Mouse (Mus musculus) heart, adult 2 months (tissue): ENCODE measurements around the gene Arpc1b. TPM values are rescaled to one million over a fixed set of nuclear protein-coding genes. Genes with fewer than 3 reads are reported as not detected.

Experiments
- DNase-seq, 2 experiments: peaks; one replicate each; pipeline ENCODE4 v3.0.0; 2021
- H3K27ac ChIP-seq: fragments of 200-600 bp; 2 replicates; pipeline ENCODE4 v1.8.1; 2022
- H3K27me3 ChIP-seq: fragments of 200-500 bp; 2 replicates; pipeline ENCODE4 v1.6.1; 2012; ENCODE audit warnings: mild to moderate bottlenecking, low read length, inconsistent platforms, mixed read lengths; ENCODE audit not compliant: control insufficient read depth, insufficient read depth
- H3K36me3 ChIP-seq: fragments of 200-500 bp; 2 replicates; pipeline ENCODE4 v1.6.1; 2012; ENCODE audit warnings: low read length, inconsistent platforms; ENCODE audit not compliant: control insufficient read depth, insufficient read depth
- H3K4me1 ChIP-seq: fragments of 200-500 bp; 2 replicates; pipeline ENCODE4 v1.6.1; 2011; ENCODE audit warnings: low read length; ENCODE audit not compliant: control insufficient read depth, insufficient read depth
- H3K4me3 ChIP-seq: fragments of 200-600 bp; 2 replicates; pipeline ENCODE4 v1.8.1; 2022
- H3K79me2 ChIP-seq: fragments of 200-500 bp; replicated peaks from 2 replicates; pipeline ENCODE4 v1.6.1; 2012; ENCODE audit warnings: mild to moderate bottlenecking, inconsistent platforms, low read length, moderate library complexity, mixed read lengths; ENCODE audit not compliant: control insufficient read depth, insufficient read depth
- H3K9ac ChIP-seq: fragments of 200-500 bp; 2 replicates; pipeline ENCODE4 v1.6.1; 2012; ENCODE audit warnings: low read depth, mild to moderate bottlenecking, control low read depth, inconsistent platforms, low read length, mixed read lengths
- CTCF ChIP-seq: fragments of 200-600 bp; IDR thresholded peaks from 2 replicates; pipeline ENCODE4 v1.8.1; 2022; ENCODE audit warnings: antibody characterized with exemption, mild to moderate bottlenecking, moderate library complexity
- EP300 ChIP-seq: fragments of 200-500 bp; IDR thresholded peaks from 2 replicates; pipeline ENCODE4 v1.6.1; 2011; ENCODE audit warnings: low read depth, low read length, control low read depth; ENCODE audit not compliant: insufficient read depth
- POLR2A ChIP-seq: fragments of 200-500 bp; IDR thresholded peaks from 2 replicates; pipeline ENCODE4 v1.6.1; 2011; ENCODE audit warnings: mild to moderate bottlenecking, low read depth, low read length, control low read depth; ENCODE audit not compliant: insufficient read depth
- WGBS: fragments of 180-500 bp; shearing (Covaris S2); methylation state at CpG from one replicate; pipeline ENCODE4 v1.1.7; 2018; 5-methylcytosine and 5-hydroxymethylcytosine counted together
- intact Hi-C: fragments of 180-260 bp; cut with DNase I; formaldehyde crosslinking; loops from one replicate; pipeline ENCODE4 v1.15.1; 2025
- long read RNA-seq: library from polyadenylated mRNA; stranded (forward); transcript quantifications from one replicate; pipeline ENCODE4 v2.0.0, GENCODE M21; 2021
- polyA plus RNA-seq: library from polyadenylated mRNA; depleted of rRNA; stranded (reverse); fragments of >200 nt; gene quantifications from 2 replicates; pipeline ENCODE4 v1.2.3, GENCODE M21; 2012; rRNA removed
- total RNA-seq, 2 experiments: library from RNA; stranded (reverse); gene quantifications; 2 replicates each; pipeline ENCODE4 v1.2.3; 2021

Gene Arpc1b
- total RNA-seq: 10 to 100 TPM; 60.8 to 75.0 TPM
- 133 and 137 TPM in 2 replicates for polyA plus RNA-seq
- long read RNA-seq, transcript Arpc1b-201 (10 exons, 3,105 nt): major isoform, 30 of 34 reads
- long read RNA-seq, partial matches to known transcripts: 2 of 34 reads
- long read RNA-seq, other reads (novel, unspliced or antisense): 2 of 34 reads

DNA sequence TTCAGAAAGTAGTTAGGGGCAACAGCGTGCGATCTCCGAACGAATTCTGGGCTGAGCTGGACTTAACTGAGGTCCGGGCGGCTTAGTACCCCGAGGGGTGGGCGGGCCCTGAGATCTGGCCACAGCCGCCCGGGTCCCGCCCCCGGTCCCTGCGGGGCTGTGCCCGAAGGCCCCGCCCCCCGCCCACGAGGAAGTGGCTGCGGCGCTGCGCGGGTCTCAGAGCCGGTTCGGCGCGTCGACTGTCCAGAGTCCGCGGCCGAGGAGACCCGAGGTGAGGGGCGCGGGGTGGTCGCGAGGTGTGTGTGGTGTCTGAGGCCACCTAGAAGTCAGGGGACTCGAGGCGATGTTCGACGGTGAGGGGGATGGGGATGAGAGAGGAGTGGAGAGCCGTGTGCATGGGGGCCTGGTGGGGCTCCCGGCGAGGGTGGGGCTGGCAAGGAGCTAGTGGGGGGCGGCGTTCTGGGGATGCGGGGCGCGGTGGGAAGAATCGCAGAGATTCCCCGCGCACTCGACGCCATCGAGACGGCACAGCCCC is at the start of gene Arpc1b:
Gene Arpc1b, plus strand, starts transcription at position 145 of the 535 bp plus-strand sequence.
- H3K79me2 ChIP-seq: no peaks in the 10 kb centered on the region
- WGBS: under 1% methylated on average over 50 of the region's 53 CpGs
- intact Hi-C loops: no loop called here
- no peaks in the 10 kb centered on the region for H3K36me3 ChIP-seq
- peak within 1 kb of the TSS; percentile 91 for H3K9ac ChIP-seq
- DNase-seq: peak; percentile 85 to 88
- peak within 1 kb of the TSS; percentile 67 for H3K4me3 ChIP-seq
- peak within 1 kb of the TSS; percentile 97 for H3K27ac ChIP-seq
- no peaks in the 10 kb centered on the region; the same call in 1 of the 2 replicates for H3K27me3 ChIP-seq
- TF ChIP-seq EP300: 0 out of 2 replicates have a peak, but pooled peaks have one; percentile 18
- no peak for TF ChIP-seq CTCF
- peak; percentile 75 for TF ChIP-seq POLR2A
- H3K4me1 ChIP-seq: peaks cover 13% of the 10 kb centered on the region

DNA sequence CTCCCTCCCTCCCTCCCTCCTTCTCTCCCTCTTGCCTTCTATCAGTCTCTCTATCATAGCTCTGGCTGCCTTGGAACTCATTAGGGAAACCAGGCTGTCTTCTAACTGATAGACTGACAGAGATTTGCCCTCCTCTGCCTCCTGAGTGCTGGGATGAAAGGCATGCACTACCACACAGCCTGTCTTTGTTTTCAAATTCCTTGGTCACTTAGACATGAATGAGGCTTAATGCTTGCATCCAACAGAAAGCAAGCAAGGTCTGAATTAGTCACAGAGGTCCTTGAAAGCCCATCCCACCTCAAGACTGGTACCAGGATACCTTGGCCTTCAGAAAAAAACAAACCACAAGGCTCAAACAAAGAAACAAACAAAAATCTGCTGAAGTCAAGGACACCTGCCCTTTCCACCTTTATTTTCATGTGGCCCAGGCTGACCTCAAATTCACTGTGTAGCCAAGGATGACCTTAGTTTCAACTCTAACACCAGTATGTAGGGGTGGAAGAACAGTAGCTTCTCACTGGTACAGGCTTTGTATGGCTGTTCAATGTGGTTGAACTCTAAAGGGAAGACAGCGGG is 49.2 kb upstream of the Arpc1b start:
- no peak for DNase-seq
- no peak overlapping the region for H3K27ac ChIP-seq
- WGBS: 90% methylated on average over 1 of the region's 1 CpGs
- H3K4me1 ChIP-seq: no peaks in the 10 kb centered on the region
- intact Hi-C loops: no loop called here
- H3K4me3 ChIP-seq: no peak overlapping the region
- no peaks in the 10 kb centered on the region for H3K79me2 ChIP-seq
- H3K9ac ChIP-seq: no peak overlapping the region
- H3K27me3 ChIP-seq: no peaks in the 10 kb centered on the region
- TF ChIP-seq POLR2A (no peak), CTCF (no peak), EP300 (no peak)
- no peaks in the 10 kb centered on the region for H3K36me3 ChIP-seq

DNA sequence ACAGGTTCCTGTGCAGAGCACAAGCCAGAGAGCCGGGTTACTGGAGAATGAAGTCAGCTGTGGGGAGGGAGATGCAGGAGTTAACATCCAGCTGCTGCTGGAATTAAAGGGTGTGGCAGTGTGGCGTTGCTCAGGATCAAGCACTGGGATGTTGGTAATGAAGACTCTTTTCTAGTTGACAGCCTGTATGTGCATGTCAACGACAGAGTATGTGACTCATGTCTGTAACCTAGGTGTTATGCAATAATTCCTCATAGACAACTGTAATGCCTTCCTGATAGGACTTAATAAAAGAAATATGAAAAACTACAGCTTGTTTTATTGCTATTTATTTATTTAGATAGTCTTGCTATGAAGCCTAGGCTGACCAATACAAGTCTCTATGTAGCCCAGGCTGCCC is 45.2 kb upstream of the Arpc1b start:
- H3K4me1 ChIP-seq: no peaks in the 10 kb centered on the region
- H3K79me2 ChIP-seq: no peaks in the 10 kb centered on the region
- intact Hi-C loops: loop anchor here (2.0 kb wide), 1 partner anchor 274 kb away; no protein-coding TSS in a partner anchor
- H3K4me3 ChIP-seq: no peak overlapping the region
- no peaks in the 10 kb centered on the region for H3K36me3 ChIP-seq
- no peak overlapping the region for H3K9ac ChIP-seq
- TF ChIP-seq EP300 (no peak), CTCF (no peak)
- H3K27me3 ChIP-seq: no peaks in the 10 kb centered on the region
- no peak overlapping the region for H3K27ac ChIP-seq
- DNase-seq: no peak
- 35% methylated on average over 3 of the region's 3 CpGs for WGBS

DNA sequence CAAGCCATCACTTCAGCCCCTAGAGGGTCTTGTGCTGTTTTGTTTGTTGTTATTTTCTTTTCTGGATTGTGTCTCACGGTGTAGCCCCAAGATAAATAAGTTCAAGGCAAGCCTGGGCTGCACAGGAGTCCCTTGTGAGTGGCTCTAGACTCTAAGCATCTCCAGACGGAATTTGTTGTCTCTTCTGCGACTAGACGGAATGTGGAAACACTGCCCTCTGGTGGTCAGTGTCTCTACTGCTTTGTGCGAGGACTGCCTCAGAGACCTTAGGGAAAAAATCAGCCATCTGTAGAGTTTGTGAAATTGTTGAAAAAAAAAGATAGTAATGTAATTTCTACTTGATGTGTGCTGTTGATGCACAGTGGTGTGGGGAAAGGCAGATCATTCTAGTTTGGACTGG is 44.3 kb upstream of the Arpc1b start:
- no peaks in the 10 kb centered on the region for H3K36me3 ChIP-seq
- TF ChIP-seq EP300 (no peak), CTCF (peak; percentile 95), POLR2A (no peak)
- no peaks in the 10 kb centered on the region for H3K79me2 ChIP-seq
- intact Hi-C loops: loop anchor here (2.0 kb wide), 1 partner anchor 275 kb away; no protein-coding TSS in a partner anchor
- H3K4me3 ChIP-seq: no peak overlapping the region
- no peak overlapping the region for H3K9ac ChIP-seq
- peak; percentile 61 to 66 for DNase-seq
- H3K27ac ChIP-seq: no peak overlapping the region
- under 1% methylated on average over 5 of the region's 5 CpGs for WGBS
- H3K4me1 ChIP-seq: no peaks in the 10 kb centered on the region
- no peaks in the 10 kb centered on the region for H3K27me3 ChIP-seq

DNA sequence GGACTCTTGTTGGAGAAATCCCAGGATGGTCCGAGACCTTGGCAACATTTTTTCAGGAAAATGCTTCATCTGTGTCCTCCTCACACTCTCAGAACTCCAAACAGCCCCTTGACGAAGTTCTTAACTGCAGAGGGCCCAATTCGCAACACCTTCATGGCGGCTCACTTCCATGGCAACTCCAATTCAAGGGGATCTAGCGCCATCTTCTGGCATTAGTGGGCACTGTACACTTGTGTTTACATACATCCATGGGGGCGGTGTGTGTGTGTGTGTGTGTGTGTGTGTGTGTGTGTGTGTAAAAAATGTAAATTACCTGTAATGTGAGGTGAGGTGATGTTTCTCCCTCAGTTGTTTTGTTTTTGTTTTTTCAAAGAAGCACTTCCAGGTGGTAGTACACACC is 42.7 kb upstream of the Arpc1b start:
- H3K9ac ChIP-seq: no peak overlapping the region
- no peaks in the 10 kb centered on the region for H3K36me3 ChIP-seq
- TF ChIP-seq EP300 (no peak), CTCF (peak; percentile 6; the same call in 1 of the 2 replicates), POLR2A (no peak)
- intact Hi-C loops: no loop called here
- H3K27me3 ChIP-seq: no peaks in the 10 kb centered on the region
- no peak for DNase-seq
- H3K27ac ChIP-seq: no peak overlapping the region
- no peaks in the 10 kb centered on the region for H3K79me2 ChIP-seq
- no peaks in the 10 kb centered on the region for H3K4me1 ChIP-seq
- no peak overlapping the region for H3K4me3 ChIP-seq
- 47% methylated on average over 6 of the region's 6 CpGs for WGBS

DNA sequence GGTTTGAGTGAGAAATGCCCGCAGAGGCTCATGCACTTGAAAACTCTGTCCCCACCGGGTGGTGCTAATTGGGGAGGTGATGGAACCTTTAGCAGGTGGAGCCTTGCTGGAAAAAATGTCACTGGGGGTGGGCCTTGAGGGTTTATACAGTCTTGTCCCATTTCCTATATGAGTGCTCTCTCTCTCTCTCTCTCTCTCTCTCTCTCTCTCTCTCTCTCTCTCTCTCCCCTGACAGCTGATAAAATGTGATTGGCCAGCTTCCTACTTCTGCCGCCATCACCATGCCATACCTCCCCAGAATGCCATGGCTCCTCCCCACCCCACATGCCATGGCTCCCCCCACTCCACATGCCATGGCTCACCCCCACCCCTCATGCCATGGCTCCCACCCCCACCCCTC is 38.9 kb upstream of the Arpc1b start:
- Histone ChIP-seq H3K79me2 (no peaks in the 10 kb centered on the region), H3K36me3 (no peaks in the 10 kb centered on the region), H3K9ac (no peak overlapping the region), H3K4me1 (no peaks in the 10 kb centered on the region), H3K4me3 (no peak overlapping the region), H3K27ac (no peak overlapping the region), H3K27me3 (no peaks in the 10 kb centered on the region)
- no peak for DNase-seq
- no peak for TF ChIP-seq EP300
- no peak for TF ChIP-seq CTCF
- WGBS: 32% methylated on average over 3 of the region's 3 CpGs
- intact Hi-C loops: no loop called here
